Mouse (Mus musculus) liver, postnatal 0 days (tissue): ENCODE measurements around the gene Traf7.

Experiments
- CTCF ChIP-seq: sonication (generic); IDR thresholded peaks from 2 replicates; pipeline ENCODE4 v1.5.1; 2016; ENCODE audit warnings: antibody characterized with exemption, low read depth
- EP300 ChIP-seq: IDR thresholded peaks from 2 replicates; pipeline ENCODE4 v1.6.1; 2016; ENCODE audit warnings: antibody characterized with exemption, low read depth, mild to moderate bottlenecking

DNA sequence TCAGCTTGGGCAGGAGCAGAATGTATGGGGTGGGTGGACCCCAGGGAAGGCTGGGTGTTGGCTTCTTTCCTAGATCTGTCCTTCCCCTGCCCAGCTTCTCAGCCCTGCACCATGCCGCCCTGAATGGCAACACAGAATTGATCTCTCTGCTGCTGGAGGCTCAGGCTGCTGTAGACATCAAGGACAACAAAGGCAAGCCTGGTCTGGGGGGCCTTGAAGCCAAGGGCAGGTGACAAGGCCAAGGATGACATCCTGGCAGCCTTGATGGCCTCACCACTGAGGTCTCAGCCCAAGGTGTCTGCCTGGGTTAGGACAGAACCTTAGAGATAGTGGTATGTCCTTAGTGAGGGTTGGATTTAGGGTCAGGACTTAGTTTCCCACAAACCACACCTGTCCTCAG is 31.7 kb downstream of the Traf7 start:
- TF ChIP-seq CTCF, result no peak
- TF ChIP-seq EP300, result no peak
